Comparison of ENCODE assay signal across 15 mouse cellular contexts in the genomic region with DNA sequence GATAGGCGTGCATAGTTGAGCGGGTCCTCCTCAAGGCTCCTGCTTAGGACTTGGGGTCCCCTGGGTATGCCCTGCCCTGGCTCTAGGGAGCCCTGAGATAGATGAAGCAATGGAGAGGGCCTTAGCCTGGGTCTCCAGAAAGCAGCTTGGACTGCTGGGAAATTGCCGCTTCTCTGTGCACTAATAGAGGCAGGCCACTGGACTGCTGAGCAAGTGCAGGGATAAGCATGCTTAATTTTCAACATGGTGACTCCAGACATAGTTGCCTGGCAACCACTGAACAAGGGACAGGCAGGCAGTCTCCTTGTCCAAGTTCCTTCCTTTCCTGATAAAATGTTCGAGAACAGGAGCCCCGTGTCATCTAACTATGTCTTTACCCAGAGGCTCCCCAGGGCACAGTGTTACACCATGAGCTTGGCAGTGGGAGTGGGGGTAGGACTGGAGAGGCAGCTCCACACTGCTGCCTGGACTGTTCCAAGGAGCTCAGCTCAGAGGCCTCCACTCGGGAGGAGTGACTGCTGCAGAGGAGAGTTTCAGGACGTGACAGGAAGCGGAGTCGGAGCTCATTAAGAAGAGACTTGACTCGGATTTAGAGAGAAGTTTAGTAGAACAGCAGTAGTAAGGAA.
DNase-seq lines count a peak whose midpoint lies in the region; ATAC-seq and TF ChIP-seq lines count a peak whose summit lies in the region.
"Had no signal": no experiment of that assay in that cellular context is flagged by ENCODE, and none has a peak within 500 bp of the region (broad histone marks: within the 10 kb centered on the region; RNA-seq: fewer than 3 reads in every experiment).

No protein-coding gene starts in this region.

- no peak overlapping the region for H3K4me3 ChIP-seq in forebrain, embryonic 12.5 days (replicated peaks)
- no peak overlapping the region for H3K4me3 ChIP-seq in forebrain, embryonic 15.5 days
- no peak overlapping the region for H3K4me3 ChIP-seq in hindbrain, embryonic 11.5 days (ENCODE audit: low read depth, low read length)
- H3K4me3 ChIP-seq in midbrain, embryonic 12.5 days, result no peak overlapping the region
- H3K4me3 ChIP-seq: embryonic facial prominence, embryonic 15.5 days; gastrocnemius, adult 2 months; kidney, embryonic 15.5 days; lung, embryonic 15.5 days had no signal

- no peak for TF ChIP-seq CTCF in brain, embryonic 14.5 days (IDR thresholded peaks at IDR 0.05; ENCODE audit: borderline replicate concordance, extremely low read depth, insufficient read depth, insufficient read length)

- no peak for TF ChIP-seq POLR2A in brain, embryonic 14.5 days (IDR thresholded peaks at IDR 0.05; ENCODE audit: borderline replicate concordance, extremely low read depth, insufficient read depth, insufficient read length, poor library complexity, severe bottlenecking)

- 0 out of 2 replicates have a peak overlapping the region, but pooled peaks have one; percentile 42 for H3K27ac ChIP-seq in forebrain, embryonic 12.5 days
- no peak overlapping the region for H3K27ac ChIP-seq in forebrain, embryonic 15.5 days (replicated peaks)
- H3K27ac ChIP-seq in hindbrain, embryonic 11.5 days (ENCODE audit: low read depth, low read length), result no peak overlapping the region
- H3K27ac ChIP-seq in midbrain, embryonic 12.5 days (replicated peaks), result no peak overlapping the region
- H3K27ac ChIP-seq: embryonic facial prominence, embryonic 15.5 days; gastrocnemius, adult 2 months; kidney, embryonic 15.5 days; lung, embryonic 15.5 days had no signal

- no peak; the same call in 1 of the 2 replicates for ATAC-seq in forebrain, embryonic 12.5 days (ENCODE audit: low FRiP score)
- ATAC-seq in forebrain, embryonic 15.5 days (replicated peaks), result no peak; the same call in 1 of the 2 replicates
- ATAC-seq in hindbrain, embryonic 11.5 days (ENCODE audit: low FRiP score), result no peak; the same call in 1 of the 2 replicates
- ATAC-seq in midbrain, embryonic 12.5 days (ENCODE audit: low FRiP score, low read depth), result 0 out of 2 replicates have a peak, but pooled peaks have one; percentile 12

- no peaks in the 10 kb centered on the region for H3K36me3 ChIP-seq in forebrain, embryonic 12.5 days (replicated peaks)
- no peaks in the 10 kb centered on the region for H3K36me3 ChIP-seq in forebrain, embryonic 15.5 days
- H3K36me3 ChIP-seq in hindbrain, embryonic 11.5 days (ENCODE audit: control insufficient read depth, insufficient read depth, low read length), result no peaks in the 10 kb centered on the region
- no peaks in the 10 kb centered on the region for H3K36me3 ChIP-seq in midbrain, embryonic 12.5 days
- H3K36me3 ChIP-seq: embryonic facial prominence, embryonic 15.5 days; kidney, embryonic 15.5 days; lung, embryonic 15.5 days had no signal

- H3K27me3 ChIP-seq in forebrain, embryonic 12.5 days, result no peaks in the 10 kb centered on the region
- no peaks in the 10 kb centered on the region for H3K27me3 ChIP-seq in forebrain, embryonic 15.5 days
- no peaks in the 10 kb centered on the region for H3K27me3 ChIP-seq in hindbrain, embryonic 11.5 days (ENCODE audit: control insufficient read depth, insufficient read depth, low read length)
- H3K27me3 ChIP-seq in midbrain, embryonic 12.5 days, result no peaks in the 10 kb centered on the region
- H3K27me3 ChIP-seq: embryonic facial prominence, embryonic 15.5 days; kidney, embryonic 15.5 days; lung, embryonic 15.5 days had no signal

- no peak overlapping the region for H3K9ac ChIP-seq in forebrain, embryonic 12.5 days
- no peak overlapping the region for H3K9ac ChIP-seq in forebrain, embryonic 15.5 days (replicated peaks)
- no peak overlapping the region for H3K9ac ChIP-seq in hindbrain, embryonic 11.5 days (ENCODE audit: low read depth, low read length)
- H3K9ac ChIP-seq in midbrain, embryonic 12.5 days (replicated peaks), result no peak overlapping the region
- H3K9ac ChIP-seq: embryonic facial prominence, embryonic 15.5 days; kidney, embryonic 15.5 days; lung, embryonic 15.5 days had no signal

- 71% methylated on average over 10 of the region's 10 CpGs for WGBS in forebrain, embryonic 12.5 days
- 53% methylated on average over 10 of the region's 10 CpGs for WGBS in forebrain, embryonic 15.5 days
- 60% methylated on average over 10 of the region's 10 CpGs for WGBS in hindbrain, embryonic 11.5 days
- WGBS in midbrain, embryonic 12.5 days, result 55% methylated on average over 10 of the region's 10 CpGs

- no peak overlapping the region for H3K4me2 ChIP-seq in forebrain, embryonic 12.5 days
- H3K4me2 ChIP-seq in forebrain, embryonic 15.5 days (replicated peaks), result no peak overlapping the region
- H3K4me2 ChIP-seq in hindbrain, embryonic 11.5 days (replicated peaks; ENCODE audit: low read depth, low read length), result no peak overlapping the region
- H3K4me2 ChIP-seq in midbrain, embryonic 12.5 days (replicated peaks), result no peak overlapping the region
- H3K4me2 ChIP-seq: embryonic facial prominence, embryonic 15.5 days; kidney, embryonic 15.5 days; lung, embryonic 15.5 days had no signal

- DNase-seq in brain, embryonic 14.5 days (ENCODE audit: low read depth), result peak; percentile 58
- DNase-seq in hindbrain, embryonic 11.5 days (ENCODE audit: low spot score), result peak; percentile 24
- DNase-seq in cerebellum, postnatal 14 days, result no peak
- DNase-seq in left cerebral cortex, adult 9 months (ENCODE audit: low spot score in 2 of 2), result no peak
- DNase-seq in ovary, postnatal 10 days (ENCODE audit: low spot score), result no peak
- DNase-seq: cerebellum, adult 9-11 months; gastrocnemius, adult 2 months; liver; spleen, adult 18-20 months had no signal

- peaks cover 12% of the 10 kb centered on the region for H3K4me1 ChIP-seq in forebrain, embryonic 12.5 days
- peaks cover 16% of the 10 kb centered on the region for H3K4me1 ChIP-seq in forebrain, embryonic 15.5 days
- H3K4me1 ChIP-seq in hindbrain, embryonic 11.5 days (replicated peaks; ENCODE audit: control insufficient read depth, insufficient read depth, low read length), result no peaks in the 10 kb centered on the region; the same call in 1 of the 2 replicates
- H3K4me1 ChIP-seq in midbrain, embryonic 12.5 days, result peaks cover 9% of the 10 kb centered on the region
- H3K4me1 ChIP-seq: embryonic facial prominence, embryonic 15.5 days; lung, embryonic 15.5 days had no signal

- no peaks in the 10 kb centered on the region for H3K9me3 ChIP-seq in forebrain, embryonic 12.5 days
- no peaks in the 10 kb centered on the region for H3K9me3 ChIP-seq in forebrain, embryonic 15.5 days
- no peaks in the 10 kb centered on the region for H3K9me3 ChIP-seq in hindbrain, embryonic 11.5 days (ENCODE audit: control insufficient read depth, low read length)
- H3K9me3 ChIP-seq in midbrain, embryonic 12.5 days, result no peaks in the 10 kb centered on the region
- H3K9me3 ChIP-seq: embryonic facial prominence, embryonic 15.5 days; kidney, embryonic 15.5 days; lung, embryonic 15.5 days had no signal

Comparison
In these comparisons a context has a peak if more than half of its experiments do, and no peak if none do; other contexts are left out.
1. DNase-seq: peak in brain, embryonic 14.5 days (single experiment) and hindbrain, embryonic 11.5 days (single experiment); none in cerebellum, postnatal 14 days (0 of 2), left cerebral cortex, adult 9 months (0 of 2) and ovary, postnatal 10 days (single experiment).